Mouse (Mus musculus) inflammation-experienced regulatory T-cells, adult 6 months (primary cell): ENCODE measurements around the gene Stpg2. TPM values are rescaled to one million over a fixed set of nuclear protein-coding genes. Genes with fewer than 3 reads are reported as not detected.

Source experiments
- ATAC-seq: one replicate; pipeline ENCODE4 v1.8.0; 2017
- polyA plus RNA-seq, 3 experiments: library from polyadenylated mRNA; unstranded; fragments of 100-300 nt; shearing (Covaris generic); gene quantifications; one replicate each; pipeline ENCODE4 v1.2.1; 2017

Stpg2 gene
- polyA plus RNA-seq, 3 experiments from 2014 or later: not detected

DNA sequence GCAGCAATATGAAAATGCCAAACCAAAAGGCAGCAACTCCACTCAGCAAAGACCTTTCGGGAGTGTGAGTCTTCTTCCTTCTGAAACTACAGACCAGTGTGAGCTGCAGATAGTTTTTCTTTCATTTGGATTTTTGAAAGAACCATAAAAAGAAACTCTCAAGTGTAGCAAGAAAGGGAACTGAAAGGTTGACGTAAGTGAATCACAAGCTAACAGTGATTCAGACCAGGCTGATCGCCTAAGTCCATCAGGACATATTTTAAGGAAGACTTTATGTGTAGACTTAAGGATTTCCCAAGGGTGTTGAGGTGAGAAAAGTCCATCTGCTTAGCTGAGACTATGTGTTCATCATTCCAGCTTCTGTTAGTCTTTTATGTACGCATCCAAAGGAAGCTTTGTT is 533.9 kb downstream of the Stpg2 start:
- no peak for ATAC-seq

Other genes with a start within 250 kb of the Stpg2 start
- 10 to 100 TPM; 64.8 to 78.6 (median 67.9) TPM for gene Rap1gds1, start 130.5 kb upstream of the Stpg2 start, polyA plus RNA-seq